Mouse (Mus musculus): ENCODE measurements around the gene Gm9857.

The Gm9857 gene

DNA sequence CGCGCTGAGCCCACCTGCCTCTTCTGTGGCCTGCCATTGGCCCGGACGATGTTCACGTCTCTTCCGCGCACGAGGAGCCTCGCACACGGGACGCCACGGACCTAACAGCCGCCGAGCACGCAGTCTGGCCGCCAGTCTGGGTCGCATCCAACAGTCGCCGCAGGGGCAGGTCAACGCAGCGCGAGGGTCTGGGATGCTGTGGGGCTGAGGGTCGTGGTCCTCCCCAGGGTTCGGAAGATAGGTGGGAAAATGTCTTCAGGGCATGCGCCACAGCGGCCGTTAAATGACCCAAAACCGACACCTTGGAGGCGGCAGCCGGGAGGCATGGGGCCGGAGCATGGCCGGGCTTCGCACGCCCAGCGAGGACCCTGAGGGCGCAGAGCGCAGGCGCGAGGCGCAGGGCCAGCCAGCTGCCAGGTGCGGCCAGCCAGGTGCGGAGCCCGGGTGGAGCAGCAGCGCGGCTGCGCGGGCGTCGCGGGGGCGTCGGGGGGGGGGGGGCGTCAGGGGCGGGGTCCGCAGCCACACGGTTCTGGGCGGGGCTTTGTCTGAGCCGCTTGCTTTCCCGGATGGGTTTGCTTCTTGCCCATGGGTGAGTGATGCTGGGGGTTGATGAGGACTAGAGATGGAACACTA, at the start of gene Gm9857:
TSS of gene Gm9857 (minus strand) at position 445 of the 633 bp plus-strand sequence.
- no peak for DNase-seq (ENCODE audit: extremely low spot score, low read depth, low spot score)

DNA sequence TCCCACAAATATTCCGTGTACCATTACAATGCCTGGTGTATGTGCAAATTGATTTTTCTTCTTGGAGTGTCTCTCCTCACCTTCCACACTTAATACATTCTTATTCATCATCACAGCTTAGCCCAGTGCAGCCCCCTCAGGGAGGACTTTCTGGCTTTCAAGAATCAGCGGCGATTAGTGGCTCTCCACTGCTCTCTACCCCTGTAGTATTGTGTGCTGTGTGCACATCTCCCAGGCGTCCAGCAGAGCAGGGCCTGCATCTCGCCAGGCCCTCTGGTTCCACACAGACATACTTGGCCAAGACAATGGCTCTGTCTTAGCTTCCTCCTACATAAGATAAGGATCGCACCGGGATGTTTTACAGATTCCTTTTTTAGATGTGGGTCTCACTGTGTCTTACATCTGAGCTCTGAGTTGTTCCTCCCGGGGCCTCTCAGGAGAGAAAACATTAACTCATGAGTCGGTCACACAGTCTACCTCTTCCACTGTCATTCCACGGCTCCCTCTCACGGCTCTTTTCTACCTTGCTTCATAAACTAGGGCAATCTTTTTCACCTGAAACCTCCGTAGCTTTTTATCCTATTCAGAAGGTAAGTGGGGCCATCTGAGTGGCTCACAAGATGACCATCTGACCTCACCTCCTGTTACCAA, 46.9 kb upstream of the Gm9857 start:
- no peak for DNase-seq (ENCODE audit: extremely low spot score, low read depth, low spot score)

DNA sequence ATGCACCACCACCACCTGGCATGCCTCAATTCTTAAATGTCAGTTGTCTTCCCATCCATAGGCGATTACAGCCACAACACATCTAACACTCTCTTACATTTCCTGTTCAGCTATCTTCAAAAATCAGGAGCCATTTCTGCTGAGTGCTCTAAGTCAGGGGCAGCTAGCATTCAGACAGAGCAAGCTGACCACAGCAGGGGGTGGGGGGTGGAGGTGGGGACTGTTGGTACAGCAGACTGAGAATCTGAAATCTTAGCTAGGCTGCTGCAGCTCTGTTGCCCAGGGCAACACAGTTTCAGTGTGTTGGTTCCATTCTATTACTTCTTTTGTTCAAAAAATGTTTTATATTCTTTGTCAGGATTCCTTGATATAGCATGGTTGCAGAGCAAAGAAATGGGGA, 46.3 kb upstream of the Gm9857 start:
- no peak for DNase-seq (ENCODE audit: extremely low spot score, low read depth, low spot score)

DNA sequence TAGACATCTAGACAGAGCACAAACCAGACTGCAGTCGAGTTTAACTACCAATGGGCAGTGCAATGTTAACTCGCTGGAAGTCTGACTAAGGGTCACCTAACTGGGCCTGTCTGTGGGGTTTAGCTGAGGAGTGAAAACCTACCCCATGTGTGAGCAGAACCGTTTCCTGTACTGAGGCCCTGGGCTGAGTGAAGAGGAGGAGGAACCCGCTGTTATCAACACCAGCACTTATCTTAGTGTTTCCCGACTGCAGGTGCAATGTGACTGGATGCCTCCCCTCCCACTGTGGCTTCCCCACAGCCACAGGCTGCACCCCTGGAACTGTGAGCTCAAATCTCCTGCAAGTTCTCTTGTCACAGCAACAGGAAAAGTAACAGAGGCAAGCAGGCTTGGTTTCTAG, 43.7 kb upstream of the Gm9857 start:
- no peak for DNase-seq (ENCODE audit: extremely low spot score, low read depth, low spot score)

DNA sequence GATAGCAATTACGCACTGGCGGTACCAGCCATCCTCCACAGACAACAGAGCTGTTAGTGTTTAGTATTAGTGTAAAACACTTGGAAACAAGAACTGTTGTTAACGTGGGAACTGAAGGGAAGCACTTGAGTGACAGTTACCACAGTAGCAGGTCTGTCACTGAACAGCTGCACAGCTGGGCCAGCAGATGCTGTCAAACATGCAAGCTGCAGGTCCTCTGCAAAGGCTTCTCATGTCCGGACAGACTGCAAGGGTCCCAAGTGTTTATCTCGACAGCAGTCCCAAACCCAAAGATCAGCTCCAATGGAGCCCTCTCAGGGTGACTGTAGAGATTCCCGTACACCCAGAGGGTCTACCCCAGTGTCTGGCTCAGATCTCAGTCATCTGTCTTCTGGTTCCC, 41.7 kb upstream of the Gm9857 start:
- no peak for DNase-seq (ENCODE audit: extremely low spot score, low read depth, low spot score)

DNA sequence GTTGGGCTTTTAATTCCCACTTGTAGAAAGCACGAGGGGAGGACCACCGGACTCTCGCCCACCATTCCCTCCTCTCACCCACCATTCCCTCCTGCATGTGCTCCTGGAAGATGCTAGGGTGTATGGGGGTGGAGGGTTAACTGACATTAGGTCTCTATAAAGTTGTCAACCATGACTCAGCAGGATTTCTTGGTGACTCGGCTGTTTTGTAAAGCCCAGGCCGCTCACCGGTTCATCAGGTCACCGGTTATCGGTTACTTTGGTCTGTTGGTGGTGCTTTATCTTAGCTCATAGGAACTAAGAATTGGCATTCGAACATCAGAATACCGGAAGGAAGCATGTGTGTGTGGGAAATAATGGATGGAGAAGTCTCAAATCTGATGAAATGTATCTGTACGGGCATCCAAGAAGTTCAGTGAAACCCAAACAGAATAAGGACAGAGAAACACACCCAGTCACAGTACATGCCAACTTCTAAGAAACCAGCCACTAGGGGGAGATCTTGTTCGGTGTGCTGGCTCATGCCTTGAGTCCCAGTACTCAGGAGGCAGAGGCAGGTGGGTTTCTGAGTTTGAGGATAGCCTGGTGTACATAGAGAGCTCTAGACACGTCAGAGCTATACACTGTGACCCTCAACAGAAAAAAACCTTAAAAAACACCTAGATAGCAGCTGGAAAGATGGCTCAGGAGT, 37.2 kb upstream of the Gm9857 start:
- no peak for DNase-seq (ENCODE audit: extremely low spot score, low read depth, low spot score)

DNA sequence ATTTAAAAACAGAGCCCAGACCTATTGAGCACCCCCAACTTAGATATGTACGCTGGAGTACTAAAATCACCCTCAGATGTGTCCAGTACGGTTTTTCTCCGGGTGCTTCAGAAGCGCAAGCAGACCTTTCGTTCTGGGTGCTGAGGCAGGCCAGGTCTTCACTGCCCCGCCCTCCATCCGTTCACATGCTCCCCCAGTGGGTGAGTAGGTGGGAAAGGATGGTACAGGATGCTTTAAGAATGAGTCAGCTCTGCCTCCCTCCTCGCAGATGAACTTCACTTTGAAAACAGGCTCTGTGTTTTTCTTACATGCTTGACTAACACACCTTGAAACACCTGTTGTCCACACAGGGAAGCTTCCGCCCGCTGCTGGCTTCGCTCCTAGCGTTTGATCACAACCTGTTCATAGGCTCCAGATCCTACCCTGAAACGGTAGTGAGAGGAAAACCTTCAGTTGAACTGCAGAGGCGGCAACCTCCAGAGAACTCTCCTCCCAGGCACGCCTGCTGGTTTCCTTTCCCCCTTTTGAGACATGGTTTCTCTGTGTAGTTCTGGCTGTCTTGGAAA, 34.8 kb upstream of the Gm9857 start:
- no peak for DNase-seq (ENCODE audit: extremely low spot score, low read depth, low spot score)

DNA sequence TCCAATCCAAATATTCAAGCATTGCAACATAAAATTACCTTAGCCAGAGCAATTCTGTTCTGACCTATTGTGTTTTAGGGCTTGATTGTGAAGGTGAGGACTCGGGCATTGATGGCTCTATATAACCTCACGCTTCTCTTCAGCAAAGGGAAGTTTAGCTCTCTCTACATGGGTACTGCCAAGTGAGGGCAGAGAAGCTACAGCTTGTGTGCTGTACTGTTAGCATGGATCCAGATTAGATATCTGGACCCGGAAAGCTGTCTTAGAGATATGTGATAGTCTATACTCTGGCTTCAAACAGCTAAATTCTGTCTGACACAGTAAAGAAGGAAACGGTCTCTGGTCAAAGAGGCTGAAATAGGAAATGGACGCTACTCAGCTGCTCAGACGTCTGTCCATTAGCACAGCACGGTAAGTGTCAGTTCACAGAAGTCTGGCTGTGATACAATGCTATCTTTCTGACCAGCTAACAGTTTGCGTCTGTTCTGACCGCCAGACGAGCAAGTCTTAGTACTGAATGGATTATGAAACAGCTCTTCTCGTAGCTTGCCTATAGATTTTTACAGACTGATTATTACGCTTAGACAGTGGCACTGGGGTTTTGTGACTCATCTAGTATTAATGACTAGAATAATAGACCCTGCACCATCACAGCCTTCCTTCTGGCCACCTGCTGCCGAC, 33.9 kb upstream of the Gm9857 start:
- no peak for DNase-seq (ENCODE audit: extremely low spot score, low read depth, low spot score)

DNA sequence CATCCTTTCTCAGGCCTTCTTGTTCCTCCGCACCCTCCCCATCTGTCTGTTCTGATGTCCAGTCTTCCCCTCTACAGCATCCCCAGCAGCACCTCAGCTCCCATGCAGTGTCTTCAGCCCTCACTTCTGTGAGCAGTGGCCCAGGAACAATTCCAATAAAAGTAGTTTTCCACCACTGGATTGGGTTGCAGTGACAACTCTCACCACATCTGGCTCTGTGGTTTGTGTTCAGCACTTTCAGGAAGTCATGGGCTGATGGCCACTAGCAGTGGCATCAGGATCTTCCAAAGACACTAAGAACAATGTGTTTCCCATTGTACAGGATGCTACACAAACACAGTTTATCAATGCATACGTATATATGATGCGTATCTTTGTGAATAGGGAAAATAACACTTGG, 25.8 kb upstream of the Gm9857 start:
- DNase-seq (ENCODE audit: extremely low spot score, low read depth, low spot score), result no peak

DNA sequence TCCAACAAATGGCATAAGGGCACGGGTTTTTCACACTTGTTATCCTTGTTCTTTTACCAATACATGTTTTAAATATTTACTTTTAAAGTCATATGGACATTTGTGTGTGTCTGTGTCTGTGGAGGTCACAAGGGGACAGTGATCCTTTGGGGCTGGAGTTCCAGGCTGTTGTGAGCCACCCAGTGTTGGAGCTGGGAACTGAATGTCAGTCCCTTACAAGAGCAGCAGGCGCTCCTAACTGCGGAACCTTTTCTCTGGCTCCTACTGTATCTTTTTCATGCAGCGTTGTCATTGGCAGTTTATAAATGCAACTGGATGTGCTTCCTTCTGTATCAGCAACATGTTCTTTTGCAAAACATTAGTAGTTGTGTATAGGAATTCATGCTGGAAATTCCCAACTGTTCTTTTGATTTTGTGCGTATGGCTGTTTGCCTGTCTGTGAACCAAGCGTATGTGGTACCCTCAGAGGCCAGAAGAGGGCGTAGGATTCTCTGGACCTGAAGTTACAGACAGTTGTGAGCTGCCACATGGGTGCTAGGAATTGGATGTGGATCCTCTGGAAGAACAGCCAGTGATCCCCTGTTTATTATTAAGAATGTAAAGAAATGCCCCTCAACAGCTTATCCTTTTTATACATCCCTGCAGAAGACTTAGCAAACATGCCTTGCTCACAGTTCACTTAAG, 24.3 kb upstream of the Gm9857 start:
- no peak for DNase-seq (ENCODE audit: extremely low spot score, low read depth, low spot score)

DNA sequence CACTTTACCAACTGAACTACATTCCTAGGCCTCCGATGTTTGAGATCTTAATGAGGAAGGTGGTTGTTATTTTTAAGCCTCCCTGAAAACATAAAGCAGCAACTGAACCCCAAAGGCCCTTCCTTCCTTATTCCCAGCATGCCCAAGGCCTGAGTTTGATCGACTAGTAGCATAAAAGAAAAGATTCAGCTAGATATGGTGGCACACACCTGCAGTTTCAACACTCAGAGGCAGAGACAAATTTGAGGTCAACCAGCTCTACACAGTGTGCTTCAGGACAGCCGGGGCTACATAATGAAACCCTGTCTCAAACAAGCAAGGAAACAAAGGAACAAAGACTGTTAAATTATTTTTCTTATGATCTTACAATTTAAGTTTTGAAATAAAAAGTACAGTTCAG, 23.5 kb upstream of the Gm9857 start:
- DNase-seq (ENCODE audit: extremely low spot score, low read depth, low spot score), result no peak

DNA sequence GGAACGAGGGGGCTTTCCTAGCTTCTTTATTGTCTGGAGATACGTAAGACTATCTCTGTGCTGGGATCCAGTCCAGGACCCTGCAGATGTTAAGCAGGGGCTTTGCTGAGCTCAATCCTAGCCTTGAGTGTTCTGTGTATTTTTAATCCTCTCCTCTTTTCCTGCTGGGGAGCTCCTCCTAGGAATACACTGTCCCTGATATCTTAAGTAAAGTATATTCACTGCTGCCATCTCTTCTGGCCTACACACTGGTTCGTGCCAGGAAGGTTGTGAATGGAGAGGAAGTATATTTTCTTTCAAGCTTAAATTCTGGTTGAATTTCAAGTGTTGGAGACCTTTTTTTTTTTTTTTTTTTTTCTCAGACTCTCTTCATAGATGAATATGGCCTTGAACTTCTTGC, 23.0 kb upstream of the Gm9857 start:
- DNase-seq (ENCODE audit: extremely low spot score, low read depth, low spot score), result no peak

DNA sequence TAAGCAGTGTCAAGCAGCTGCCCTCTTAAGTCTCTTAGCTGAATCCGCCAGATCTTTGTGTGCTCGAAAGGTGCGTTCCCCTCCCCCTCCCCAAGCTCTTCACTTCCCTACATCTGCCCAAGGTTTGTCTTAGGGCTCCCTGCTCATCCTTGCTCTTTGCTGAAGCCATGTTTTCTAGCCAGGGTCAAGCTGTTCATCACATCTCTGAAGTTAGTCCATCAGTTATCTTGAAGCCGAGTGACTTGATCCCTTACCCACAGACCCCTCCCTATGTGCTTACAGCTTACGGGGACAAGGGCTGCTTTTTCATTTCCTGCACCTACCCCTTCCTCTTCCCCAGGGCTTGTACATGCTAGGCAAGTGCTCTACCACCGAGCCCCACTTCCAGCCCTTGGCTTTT, 21.4 kb upstream of the Gm9857 start:
- DNase-seq (ENCODE audit: extremely low spot score, low read depth, low spot score), result no peak

DNA sequence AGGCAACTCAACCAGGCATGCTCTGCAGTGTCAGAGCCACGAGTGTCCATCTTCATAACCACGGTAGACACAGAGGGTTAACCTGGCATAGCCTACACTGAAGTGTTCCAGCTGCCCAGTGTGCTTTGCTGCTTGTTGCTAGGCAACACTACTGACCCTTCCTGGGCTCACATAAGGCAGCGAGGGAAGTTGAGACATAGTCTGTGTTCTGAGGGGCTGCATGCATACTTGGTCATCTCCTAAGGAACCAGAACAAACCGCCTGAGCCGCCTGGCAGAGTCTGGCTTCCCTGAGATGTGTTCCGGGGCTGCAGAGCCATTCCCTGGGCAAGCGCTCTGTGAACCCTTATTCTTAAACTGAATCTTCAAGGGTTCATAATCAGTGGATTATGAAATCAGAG, 21.0 kb upstream of the Gm9857 start:
- no peak for DNase-seq (ENCODE audit: extremely low spot score, low read depth, low spot score)

DNA sequence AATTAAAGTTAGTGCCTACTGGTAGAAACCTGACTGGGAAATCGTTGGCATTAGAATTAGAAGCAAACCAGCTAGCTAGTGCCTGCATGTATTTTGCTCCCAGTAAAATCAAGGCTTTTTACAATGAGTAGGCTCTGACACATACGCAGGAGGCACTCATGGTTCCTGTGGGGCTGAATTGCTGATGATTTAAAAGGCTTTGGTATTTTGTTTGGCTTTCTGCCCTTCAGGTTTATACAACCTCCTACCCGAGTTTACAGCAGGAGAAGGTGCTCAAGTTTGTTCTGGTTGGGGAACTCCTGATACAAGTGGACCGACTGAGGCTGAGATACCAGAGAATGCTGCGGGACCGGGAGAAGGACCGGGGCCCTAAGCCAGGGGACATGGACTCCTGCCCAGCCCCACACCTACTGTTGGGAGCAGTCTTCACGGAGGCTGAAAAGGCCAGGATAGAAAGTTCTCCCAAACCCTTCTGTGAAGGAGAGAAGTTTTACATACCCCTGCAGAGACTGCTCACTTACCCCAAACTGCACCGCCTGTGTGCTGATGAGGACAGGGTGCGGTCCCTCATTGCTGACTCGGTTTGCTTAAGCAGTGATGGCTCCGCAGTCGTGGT, 19.5 kb upstream of the Gm9857 start:
- no peak for DNase-seq (ENCODE audit: extremely low spot score, low read depth, low spot score)

DNA sequence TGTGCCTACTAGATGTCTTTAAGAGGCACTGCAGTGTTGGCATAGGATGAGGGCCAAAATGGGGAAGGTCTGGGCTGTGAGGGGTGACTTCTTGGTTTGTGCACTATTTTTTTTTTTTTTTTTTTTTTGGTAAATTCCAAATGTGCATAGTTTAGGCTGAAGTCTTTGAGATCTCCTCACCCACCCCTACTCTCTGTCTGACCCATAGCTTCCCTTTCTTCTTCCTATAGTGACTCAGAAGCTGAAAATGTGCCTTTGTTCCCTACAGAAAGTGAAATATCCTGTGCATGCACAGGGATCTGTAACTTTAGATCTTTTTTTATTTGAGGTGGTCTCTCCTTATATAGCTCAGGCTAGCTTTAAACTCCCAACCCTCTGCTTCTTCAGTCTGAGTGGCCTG, 17.7 kb upstream of the Gm9857 start:
- DNase-seq (ENCODE audit: extremely low spot score, low read depth, low spot score), result no peak

DNA sequence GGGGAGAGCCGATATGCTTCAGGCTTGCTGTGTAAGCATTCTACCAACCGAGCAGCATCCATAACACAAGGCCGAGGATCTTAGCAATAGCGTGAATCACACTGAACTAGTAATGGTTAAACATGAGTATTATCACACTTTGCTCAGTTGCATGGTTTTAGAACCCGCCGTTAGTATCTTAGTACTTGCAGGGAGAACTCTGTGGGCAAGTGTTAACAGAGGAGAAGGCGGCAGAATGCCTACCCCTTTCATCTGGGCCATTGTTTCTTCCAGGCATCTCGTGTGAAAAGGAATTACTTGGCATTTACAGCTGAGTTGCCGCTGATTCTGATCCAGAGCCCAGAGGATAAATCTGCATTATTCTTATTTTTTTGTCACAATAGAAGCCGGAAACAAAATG, 751 bp upstream of the Gm9857 start:
- DNase-seq (ENCODE audit: extremely low spot score, low read depth, low spot score), result no peak

DNA sequence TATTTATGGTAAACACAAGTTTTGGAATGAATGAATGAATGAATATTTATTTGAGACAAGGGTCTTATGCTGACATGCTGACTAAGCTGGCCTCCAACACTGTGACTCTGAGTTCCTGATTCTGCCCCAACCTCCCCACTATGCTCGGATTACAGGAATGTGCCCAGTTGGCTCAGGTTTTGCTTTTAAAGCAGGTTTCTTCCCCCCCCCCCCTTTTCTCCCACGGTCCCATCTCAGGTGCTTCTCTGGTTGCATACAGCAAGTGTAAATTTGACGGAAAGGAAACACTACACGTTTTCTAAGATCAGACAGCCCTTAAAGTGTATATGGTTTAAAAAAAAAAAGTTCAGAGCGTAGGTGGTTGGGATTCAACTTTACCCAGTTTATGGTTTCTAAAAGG, 672 bp downstream of the Gm9857 start, which contains the start of gene Henmt1:
TSS of gene Henmt1 (plus strand) at position 301 of the 400 bp plus-strand sequence.
- DNase-seq (ENCODE audit: extremely low spot score, low read depth, low spot score), result no peak

DNA sequence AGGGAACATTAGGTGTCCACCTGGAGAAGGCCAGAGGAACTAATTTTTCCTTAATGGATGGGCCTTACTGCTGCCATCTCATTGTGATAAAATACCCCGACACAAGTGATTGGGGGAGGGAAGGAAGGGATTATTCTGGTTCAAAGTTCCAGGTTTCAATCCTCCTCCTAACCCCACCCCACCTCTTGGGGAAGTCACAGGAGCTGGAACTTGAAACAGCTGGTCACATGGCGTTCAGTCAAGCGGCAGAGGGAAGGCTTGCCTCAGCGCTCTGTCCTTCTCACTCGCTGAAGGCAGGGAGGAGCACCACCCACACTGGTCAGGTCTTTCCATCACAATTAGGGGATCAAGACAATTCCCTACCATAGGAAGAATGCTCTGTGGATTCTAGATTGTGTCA, 1.6 kb downstream of the Gm9857 start:
- DNase-seq (ENCODE audit: extremely low spot score, low read depth, low spot score), result no peak

DNA sequence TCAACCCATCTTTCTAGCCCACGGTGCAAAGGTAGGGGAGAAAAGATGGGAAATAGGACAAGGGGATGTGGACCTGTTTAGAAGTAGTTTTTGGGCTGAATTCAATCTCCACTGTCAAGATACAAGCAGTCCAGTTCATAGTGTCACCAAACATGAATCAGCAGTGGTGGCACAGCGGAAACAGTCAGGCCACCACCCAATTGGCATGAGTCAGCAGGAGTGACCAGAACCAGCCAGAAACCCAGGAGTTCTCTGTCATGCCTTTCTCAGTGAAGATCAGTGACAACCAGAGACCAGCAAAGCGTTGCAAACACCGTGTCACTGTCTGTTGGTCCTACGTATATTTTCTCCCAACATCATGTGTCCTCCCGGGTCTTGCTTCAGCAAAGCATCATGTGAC, 6.7 kb downstream of the Gm9857 start:
- no peak for DNase-seq (ENCODE audit: extremely low spot score, low read depth, low spot score)

DNA sequence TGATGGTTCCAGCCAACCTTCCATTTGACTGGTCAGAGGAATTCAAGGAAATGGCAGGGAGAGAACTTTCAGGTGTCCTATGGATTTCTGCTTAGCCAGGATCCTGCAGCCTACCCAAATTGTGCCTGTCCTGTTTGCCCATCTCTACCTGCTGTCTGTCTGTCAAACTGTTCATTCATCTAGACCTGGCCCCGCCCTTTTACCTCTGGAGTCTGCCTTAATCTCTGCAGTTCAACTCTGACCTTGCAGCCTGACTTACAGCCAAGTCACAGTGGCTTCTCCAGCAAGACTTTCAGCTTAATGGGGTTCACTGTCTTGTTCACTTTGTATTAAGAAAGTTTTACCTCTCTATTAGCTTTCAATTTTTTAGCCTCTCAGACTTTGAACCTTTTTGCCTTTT, 13.9 kb downstream of the Gm9857 start:
- no peak for DNase-seq (ENCODE audit: extremely low spot score, low read depth, low spot score)

All from hindlimb bud, embryonic 11.5 days (tissue).